In genomic region chr2:109890597-109890996, GRCm38 (mm10) we compare ENCODE assay signal across 8 mouse cellular contexts. TPM values are rescaled to one million over a fixed set of nuclear protein-coding genes. Genes with fewer than 3 reads are reported as not detected.
DNase-seq lines count a peak whose midpoint lies in the region.

TSS of gene Lin7c (plus strand) at chr2:109890853.

- peak; percentile 95 to 98 for DNase-seq in adrenal gland, adult (ENCODE audit: inconsistent age in 2 of 2, low spot score in 1 of 2)
- peak; percentile 99 for DNase-seq in embryo, embryonic 10 days (ENCODE audit: low spot score)
- DNase-seq in gastrocnemius, postnatal 10 days, result peak; percentile 89
- DNase-seq in induced T-regulatory cell, adult 2 months (ENCODE audit: low read depth), result peak; percentile 94
- peak; percentile 84 to 94 for DNase-seq in left cerebral cortex, adult 9 months (ENCODE audit: low spot score in 2 of 2)
- DNase-seq in right cerebral cortex, adult 2 months (ENCODE audit: low spot score in 2 of 2), result peak; percentile 93
- DNase-seq in urinary bladder, postnatal 10 days (ENCODE audit: low spot score), result peak; percentile 83

- H3K27me3 ChIP-seq in megakaryocyte, embryonic 14.5 days (replicated peaks), result peaks cover 3% of the 10 kb centered on the region

- peaks cover 6% of the 10 kb centered on the region; the same call in 1 of the 2 replicates for H3K9me3 ChIP-seq in megakaryocyte, embryonic 14.5 days

- H3K4me1 ChIP-seq in megakaryocyte, embryonic 14.5 days, result peaks cover 22% of the 10 kb centered on the region

- H3K4me3 ChIP-seq in megakaryocyte, embryonic 14.5 days (replicated peaks), result peak within 1 kb of the TSS; percentile 99

- peaks cover 15% of the 10 kb centered on the region for H3K36me3 ChIP-seq in megakaryocyte, embryonic 14.5 days (replicated peaks; ENCODE audit: low read length)

RNA-seq across cellular contexts. Expression of gene Lin7c, which starts in this region (rescaled TPM):
- 10 to 100 TPM; 30.4 to 32.1 TPM for total RNA-seq in gastrocnemius, postnatal 10 days (2021)
- 0.21 TPM in 1 of 2 replicates, not detected in the other for polyA plus RNA-seq in megakaryocyte, embryonic 14.5 days (2012; ENCODE audit: insufficient read depth, low replicate concordance)

Comparison
In these comparisons a context has a peak if more than half of its experiments do, and no peak if none do; other contexts are left out.
1. Peak in every context shown above with its lines: DNase-seq and H3K4me3 ChIP-seq.